In genomic region chr8:94800278-94800968, GRCm38 (mm10) we compare ENCODE assay signal across 12 mouse cellular contexts. TPM values are rescaled to one million over a fixed set of nuclear protein-coding genes. Genes with fewer than 3 reads are reported as not detected.
DNase-seq lines count a peak whose midpoint lies in the region; ATAC-seq and TF ChIP-seq lines count a peak whose summit lies in the region.
"Had no signal": no experiment of that assay in that cellular context is flagged by ENCODE, and none has a peak within 500 bp of the region (broad histone marks: within the 10 kb centered on the region; RNA-seq: fewer than 3 reads in every experiment).

No protein-coding gene starts in this region.

- no peak for TF ChIP-seq CTCF in left cerebral cortex, adult 2 months (IDR thresholded peaks at IDR 0.05)
- no peak for TF ChIP-seq CTCF in cerebellum, adult 2 months (IDR thresholded peaks at IDR 0.05; ENCODE audit: borderline replicate concordance, insufficient read depth, low read depth, low read length)

- no peak overlapping the region for H3K4me3 ChIP-seq in left cerebral cortex, adult 2 months
- H3K4me3 ChIP-seq in limb, embryonic 14.5 days (replicated peaks; ENCODE audit: low read length), result no peak overlapping the region
- no peak overlapping the region for H3K4me3 ChIP-seq in cerebellum, adult 2 months (replicated peaks; ENCODE audit: insufficient read depth, low read depth, low read length)
- H3K4me3 ChIP-seq in hindbrain, embryonic 13.5 days, result no peak overlapping the region
- H3K4me3 ChIP-seq: forebrain, embryonic 12.5 days; midbrain, embryonic 10.5 days had no signal

- no peaks in the 10 kb centered on the region for H3K4me1 ChIP-seq in limb, embryonic 14.5 days (ENCODE audit: control insufficient read depth, insufficient read depth, low read length)
- no peaks in the 10 kb centered on the region for H3K4me1 ChIP-seq in cerebellum, adult 2 months (ENCODE audit: control insufficient read depth, insufficient read depth, low read length)
- no peaks in the 10 kb centered on the region for H3K4me1 ChIP-seq in hindbrain, embryonic 13.5 days (replicated peaks)

- no peaks in the 10 kb centered on the region for H3K9me3 ChIP-seq in limb, embryonic 14.5 days (ENCODE audit: control insufficient read depth, low read length)
- H3K9me3 ChIP-seq in hindbrain, embryonic 13.5 days, result no peaks in the 10 kb centered on the region
- H3K9me3 ChIP-seq: forebrain, embryonic 12.5 days; midbrain, embryonic 10.5 days had no signal

- WGBS in limb, embryonic 14.5 days, result 62% methylated on average over 7 of the region's 7 CpGs
- 44% methylated on average over 7 of the region's 7 CpGs for WGBS in cerebellum, adult 2 months
- WGBS in hindbrain, embryonic 13.5 days, result 69% methylated on average over 7 of the region's 7 CpGs

- no peaks in the 10 kb centered on the region for H3K36me3 ChIP-seq in limb, embryonic 14.5 days (ENCODE audit: control insufficient read depth, insufficient read depth, low read length)
- H3K36me3 ChIP-seq in hindbrain, embryonic 13.5 days, result no peaks in the 10 kb centered on the region
- H3K36me3 ChIP-seq: forebrain, embryonic 12.5 days; midbrain, embryonic 10.5 days had no signal

- no peak overlapping the region for H3K9ac ChIP-seq in limb, embryonic 14.5 days (ENCODE audit: low read depth, low read length, severe bottlenecking)
- H3K9ac ChIP-seq in hindbrain, embryonic 13.5 days, result no peak overlapping the region
- H3K9ac ChIP-seq: forebrain, embryonic 12.5 days had no signal

- peak; percentile 47 to 67 for DNase-seq in left cerebral cortex, adult 2 months (ENCODE audit: extremely low spot score in 1 of 2, low spot score in 2 of 2)
- DNase-seq in left cerebral cortex, postnatal 4 days, result no peak
- DNase-seq in MEL-GATA-1-ER (ENCODE audit: extremely low read depth, low read depth), result peak; percentile 50
- DNase-seq in c-Kit-positive CD71-positive TER-119-negative erythroid progenitor cells, embryonic 14.5 days (ENCODE audit: low read depth), result peak; percentile 70
- DNase-seq in limb, embryonic 14.5 days (ENCODE audit: low spot score), result peak; percentile 51
- DNase-seq in kidney, adult 11 months, result no peak
- no peak for DNase-seq in cerebellum, adult 2 months

- H3K4me2 ChIP-seq in limb, embryonic 14.5 days (replicated peaks; ENCODE audit: low read depth, low read length, severe bottlenecking), result no peak overlapping the region
- no peak overlapping the region for H3K4me2 ChIP-seq in hindbrain, embryonic 13.5 days
- H3K4me2 ChIP-seq: forebrain, embryonic 12.5 days had no signal

- no peaks in the 10 kb centered on the region for H3K27me3 ChIP-seq in limb, embryonic 14.5 days (ENCODE audit: control insufficient read depth, insufficient read depth, low read length)
- no peaks in the 10 kb centered on the region for H3K27me3 ChIP-seq in cerebellum, adult 2 months (ENCODE audit: control insufficient read depth, insufficient read depth, low read length)
- no peaks in the 10 kb centered on the region for H3K27me3 ChIP-seq in hindbrain, embryonic 13.5 days
- H3K27me3 ChIP-seq: forebrain, embryonic 12.5 days had no signal

- H3K27ac ChIP-seq in left cerebral cortex, adult 2 months, result peak overlapping the region; percentile 87
- H3K27ac ChIP-seq in limb, embryonic 14.5 days (replicated peaks; ENCODE audit: low read depth, low read length), result no peak overlapping the region
- H3K27ac ChIP-seq in cerebellum, adult 2 months (ENCODE audit: insufficient read depth, low read length), result no peak overlapping the region
- H3K27ac ChIP-seq in hindbrain, embryonic 13.5 days, result no peak overlapping the region
- H3K27ac ChIP-seq: forebrain, embryonic 12.5 days; midbrain, embryonic 10.5 days had no signal

- TF ChIP-seq POLR2A in limb, embryonic 14.5 days (IDR thresholded peaks at IDR 0.05; ENCODE audit: borderline replicate concordance, extremely low read depth, insufficient read depth, insufficient read length), result no peak
- TF ChIP-seq POLR2A in cerebellum, adult 2 months (IDR thresholded peaks at IDR 0.05; ENCODE audit: borderline replicate concordance, insufficient read depth, low read length), result no peak

- intact Hi-C loops in left cerebral cortex, adult 2 months (cut with DNase I), result no loop called here
- intact Hi-C loops in left cerebral cortex, postnatal 4 days (cut with DNase I), result no loop called here

- no peak for ATAC-seq in limb, embryonic 14.5 days (ENCODE audit: low FRiP score, low read depth)
- no peak for ATAC-seq in hindbrain, embryonic 13.5 days (ENCODE audit: low FRiP score)
- ATAC-seq: intestine, postnatal 0 days had no signal

RNA-seq across cellular contexts. Expression of gene Ccl17, which starts 9.8 kb away (rescaled TPM):
- 1 to 10 TPM; 4.6 to 7.9 TPM for total RNA-seq in left cerebral cortex, adult 2 months (2021)
- 1 to 10 TPM; 2.4 to 2.8 TPM for total RNA-seq in left cerebral cortex, postnatal 4 days (2021)
- polyA plus RNA-seq in limb, embryonic 14.5 days (2012; rRNA removed), result 0.45 TPM in 1 of 2 replicates, not detected in the other
- 0.67 TPM in 1 of 2 replicates, not detected in the other for polyA plus RNA-seq in limb, embryonic 14.5 days (2014; fragmentation: Nextera tagmentation; extraction: Ambion mirVana)
- 0.36 and 1.1 TPM in 2 replicates for polyA plus RNA-seq in cerebellum, adult 2 months (2012; rRNA removed)
- polyA plus RNA-seq in hindbrain, embryonic 13.5 days (2015; fragmentation: Nextera tagmentation; extraction: Ambion mirVana), result 0.43 TPM in 1 of 2 replicates, not detected in the other
- polyA plus RNA-seq: midbrain, embryonic 10.5 days; spleen, adult 2 months had no signal

RNA-seq across cellular contexts. Expression of gene Cx3cl1, which starts 28.6 kb away (rescaled TPM):
- total RNA-seq in left cerebral cortex, adult 2 months (2021), result 100 to 1,000 TPM; 658 to 661 TPM
- total RNA-seq in left cerebral cortex, postnatal 4 days (2021), result 100 to 1,000 TPM in 1 of 2 experiments, 10 to 100 TPM in 1; 88.5 to 111 TPM
- 8.7 and 10.5 TPM in 2 replicates for polyA plus RNA-seq in limb, embryonic 14.5 days (2012; rRNA removed)
- 8.3 and 8.6 TPM in 2 replicates for polyA plus RNA-seq in limb, embryonic 14.5 days (2014; fragmentation: Nextera tagmentation; extraction: Ambion mirVana)
- polyA plus RNA-seq in cerebellum, adult 2 months (2012; rRNA removed), result 102 and 103 TPM in 2 replicates
- 15.0 and 15.8 TPM in 2 replicates for polyA plus RNA-seq in hindbrain, embryonic 13.5 days (2015; fragmentation: Nextera tagmentation; extraction: Ambion mirVana)

RNA-seq across cellular contexts. Expression of gene Coq9, which starts 37.7 kb away (rescaled TPM):
- 10 to 100 TPM; 84.5 to 89.1 TPM for total RNA-seq in left cerebral cortex, adult 2 months (2021)
- 10 to 100 TPM; 41.8 to 42.4 TPM for total RNA-seq in left cerebral cortex, postnatal 4 days (2021)
- polyA plus RNA-seq in limb, embryonic 14.5 days (2012; rRNA removed), result 84.5 and 88.1 TPM in 2 replicates
- 72.4 and 86.0 TPM in 2 replicates for polyA plus RNA-seq in limb, embryonic 14.5 days (2014; fragmentation: Nextera tagmentation; extraction: Ambion mirVana)
- 155 and 163 TPM in 2 replicates for polyA plus RNA-seq in cerebellum, adult 2 months (2012; rRNA removed)
- 55.4 and 59.1 TPM in 2 replicates for polyA plus RNA-seq in hindbrain, embryonic 13.5 days (2015; fragmentation: Nextera tagmentation; extraction: Ambion mirVana)

RNA-seq across cellular contexts. Expression of gene Ciapin1, which starts 37.7 kb away (rescaled TPM):
- 10 to 100 TPM; 71.4 to 76.8 TPM for total RNA-seq in left cerebral cortex, adult 2 months (2021)
- total RNA-seq in left cerebral cortex, postnatal 4 days (2021), result 10 to 100 TPM; 84.3 to 84.6 TPM
- 55.0 and 55.2 TPM in 2 replicates for polyA plus RNA-seq in limb, embryonic 14.5 days (2012; rRNA removed)
- 83.6 and 84.3 TPM in 2 replicates for polyA plus RNA-seq in limb, embryonic 14.5 days (2014; fragmentation: Nextera tagmentation; extraction: Ambion mirVana)
- 58.2 and 58.4 TPM in 2 replicates for polyA plus RNA-seq in cerebellum, adult 2 months (2012; rRNA removed)
- polyA plus RNA-seq in hindbrain, embryonic 13.5 days (2015; fragmentation: Nextera tagmentation; extraction: Ambion mirVana), result 197 and 202 TPM in 2 replicates

RNA-seq across cellular contexts. Expression of gene Ccl22, which starts 55.0 kb away (rescaled TPM):
- total RNA-seq in left cerebral cortex, adult 2 months (2021), result under 1 TPM in 1 of 2 experiments, not detected in 1; 0.14 TPM
- total RNA-seq in left cerebral cortex, postnatal 4 days (2021), result not detected
- polyA plus RNA-seq in limb, embryonic 14.5 days (2012; rRNA removed), result not detected in 2 replicates
- 0.14 TPM in 1 of 2 replicates, not detected in the other for polyA plus RNA-seq in limb, embryonic 14.5 days (2014; fragmentation: Nextera tagmentation; extraction: Ambion mirVana)
- 0.16 and 0.21 TPM in 2 replicates for polyA plus RNA-seq in cerebellum, adult 2 months (2012; rRNA removed)
- not detected in 2 replicates for polyA plus RNA-seq in hindbrain, embryonic 13.5 days (2015; fragmentation: Nextera tagmentation; extraction: Ambion mirVana)
- polyA plus RNA-seq: forebrain, embryonic 12.5 days; midbrain, embryonic 10.5 days had no signal

Comparison
In these comparisons a context has a peak if more than half of its experiments do, and no peak if none do; other contexts are left out.
1. DNase-seq: peak in left cerebral cortex, adult 2 months (2 of 2), MEL-GATA-1-ER (single experiment), c-Kit-positive CD71-positive TER-119-negative erythroid progenitor cells, embryonic 14.5 days (single experiment) and limb, embryonic 14.5 days (single experiment); none in left cerebral cortex, postnatal 4 days (single experiment), kidney, adult 11 months (single experiment) and cerebellum, adult 2 months (0 of 2).